In the genomic region with DNA sequence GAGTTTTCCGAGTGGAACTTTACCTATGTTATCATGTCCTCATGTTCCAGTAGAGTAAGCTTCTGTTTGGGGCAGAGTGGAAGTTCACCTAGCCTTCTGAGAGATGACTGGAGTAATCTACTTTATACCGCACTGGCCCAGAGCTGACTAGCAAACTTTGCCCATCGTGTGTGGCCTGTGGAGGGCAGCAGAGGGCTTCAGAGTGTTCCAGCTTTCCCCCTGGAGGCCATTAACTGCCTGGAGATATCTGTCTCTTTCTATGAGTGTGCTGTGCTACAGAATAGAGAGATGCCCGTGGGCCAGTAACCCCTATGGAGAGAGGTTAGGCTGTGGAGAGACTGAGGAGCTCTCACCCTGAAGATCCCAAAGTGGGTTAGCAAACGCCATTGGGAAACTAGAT, we compare ENCODE assay signal across 9 mouse cellular contexts.
A peak's percentile ranks its signal among the peaks of the same experiment; 100 is the strongest.
DNase-seq lines count a peak whose midpoint lies in the region; ATAC-seq and TF ChIP-seq lines count a peak whose summit lies in the region.
"Had no signal": no experiment of that assay in that cellular context is flagged by ENCODE, and none has a peak within 500 bp of the region (broad histone marks: within the 10 kb centered on the region; RNA-seq: fewer than 3 reads in every experiment).

No protein-coding gene starts in this region.

- DNase-seq in 3T3-L1 (ENCODE audit: low read depth, low spot score) (peak; percentile 43), ES-CJ7 (ENCODE audit: low read depth, low spot score) (peak; percentile 61), MN1 (ENCODE audit: low spot score) (no peak)
- DNase-seq in cerebellum, postnatal 10 days: peak; percentile 72 to 76
- DNase-seq in heart, postnatal 10 days: peak; percentile 47 to 51
- DNase-seq in layer of hippocampus, adult 8-10 months (ENCODE audit: low spot score in 2 of 2): peak; percentile 21 to 55
- DNase-seq in lung, postnatal 0 days (ENCODE audit: low spot score): peak; percentile 69

- no peaks in the 10 kb centered on the region for H3K36me3 ChIP-seq in lung, postnatal 0 days (ENCODE audit: insufficient read depth, low read length)
- H3K36me3 ChIP-seq in small intestine, adult 2 months (ENCODE audit: control insufficient read depth, insufficient read depth, low read length): no peaks in the 10 kb centered on the region
- H3K36me3 ChIP-seq: heart, embryonic 13.5 days had no signal

- WGBS in lung, postnatal 0 days: 33% methylated on average over 5 of the region's 5 CpGs
- WGBS in small intestine, adult 2 months: 32% methylated on average over 5 of the region's 5 CpGs

- ATAC-seq in lung, postnatal 0 days: peak; percentile 43; the same call in 1 of the 2 replicates

- intact Hi-C loops in heart, postnatal 10 days (cut with DNase I): loop anchor here (5.0 kb wide), 2 partner anchors 168 to 382 kb away; no protein-coding TSS in a partner anchor

- H3K4me1 ChIP-seq in lung, postnatal 0 days (ENCODE audit: insufficient read depth, low read depth, low read length): no peaks in the 10 kb centered on the region
- H3K4me1 ChIP-seq in small intestine, adult 2 months (ENCODE audit: control insufficient read depth, insufficient read depth, insufficient read length, low read length): peaks cover 4% of the 10 kb centered on the region; the same call in 1 of the 2 replicates
- H3K4me1 ChIP-seq: heart, embryonic 13.5 days had no signal

- no peak overlapping the region for H3K4me2 ChIP-seq in lung, postnatal 0 days (replicated peaks; ENCODE audit: low read depth, low read length)
- H3K4me2 ChIP-seq: heart, embryonic 13.5 days had no signal

- no peak overlapping the region for H3K27ac ChIP-seq in lung, postnatal 0 days (ENCODE audit: low read length)
- H3K27ac ChIP-seq in small intestine, adult 2 months (ENCODE audit: insufficient read depth, low read depth, low read length): no peak overlapping the region
- H3K27ac ChIP-seq: heart, embryonic 13.5 days had no signal

- peak; percentile 82 for TF ChIP-seq CTCF in lung, postnatal 0 days (IDR thresholded peaks at IDR 0.05)
- TF ChIP-seq CTCF in small intestine, adult 2 months (IDR thresholded peaks at IDR 0.05; ENCODE audit: extremely low read depth, insufficient read length, insufficient replicate concordance, low read depth, low read length): peak; percentile 93

- TF ChIP-seq POLR2A in small intestine, adult 2 months (IDR thresholded peaks at IDR 0.05; ENCODE audit: low read depth, low read length): no peak

- no peaks in the 10 kb centered on the region for H3K9me3 ChIP-seq in lung, postnatal 0 days (ENCODE audit: low read length)
- H3K9me3 ChIP-seq: heart, embryonic 13.5 days had no signal

- no peak for TF ChIP-seq EP300 in lung, postnatal 0 days (IDR thresholded peaks at IDR 0.05)

- no peaks in the 10 kb centered on the region for H3K27me3 ChIP-seq in lung, postnatal 0 days (replicated peaks; ENCODE audit: insufficient read depth, low read length)
- H3K27me3 ChIP-seq in small intestine, adult 2 months (ENCODE audit: control insufficient read depth, insufficient read depth, low read length): no peaks in the 10 kb centered on the region
- H3K27me3 ChIP-seq: heart, embryonic 13.5 days had no signal

- H3K4me3 ChIP-seq in lung, postnatal 0 days (ENCODE audit: low read depth, low read length): no peak overlapping the region
- H3K4me3 ChIP-seq in small intestine, adult 2 months (ENCODE audit: low read depth, low read length): no peak overlapping the region
- H3K4me3 ChIP-seq: heart, embryonic 13.5 days had no signal

- H3K9ac ChIP-seq in lung, postnatal 0 days (replicated peaks; ENCODE audit: low read depth): no peak overlapping the region
- H3K9ac ChIP-seq: heart, embryonic 13.5 days had no signal
